Mouse (Mus musculus) cerebellum, postnatal 4 days (tissue): Measurements from ENCODE around the gene Tcf20.
A peak's percentile ranks its signal among the peaks of the same experiment; 100 is the strongest.
"Not testable (repeated sequence)": the region's sequence is repeated elsewhere in the genome, so short reads cannot be mapped to it uniquely, and the experiment has no call there.

Source experiments
- DNase-seq, 2 experiments: peaks; one replicate each; pipeline ENCODE4 v3.0.0; 2022; ENCODE audit warnings: low spot score in 2 of 2, mixed read lengths in 1 of 2

The Tcf20 gene

DNA sequence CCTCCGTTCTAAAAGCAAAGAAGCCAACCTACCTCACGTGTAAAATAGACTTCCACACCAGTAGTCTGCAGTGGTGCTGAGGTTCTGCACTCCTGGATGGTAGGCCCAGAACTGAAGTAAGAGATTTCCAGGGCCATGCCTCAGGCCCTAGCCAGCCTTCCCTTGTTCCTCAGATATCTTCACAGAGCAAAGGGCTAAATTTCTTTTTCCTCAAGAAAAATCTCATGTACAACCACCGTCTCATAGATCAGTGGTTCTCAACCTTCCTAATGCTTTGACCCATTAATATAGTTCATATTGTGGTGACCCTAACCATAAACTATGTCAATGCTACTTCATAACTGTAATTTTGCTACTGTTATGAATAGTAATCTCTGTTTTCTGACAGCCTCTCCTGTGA is 87.3 kb downstream of the Tcf20 start:
- no peak for DNase-seq

GRCm38 (mm10) chr15:82899676-82900301 is 87.9 kb downstream of the Tcf20 start:
- DNase-seq = peak in 1 of 2 experiments; percentile 79

DNA sequence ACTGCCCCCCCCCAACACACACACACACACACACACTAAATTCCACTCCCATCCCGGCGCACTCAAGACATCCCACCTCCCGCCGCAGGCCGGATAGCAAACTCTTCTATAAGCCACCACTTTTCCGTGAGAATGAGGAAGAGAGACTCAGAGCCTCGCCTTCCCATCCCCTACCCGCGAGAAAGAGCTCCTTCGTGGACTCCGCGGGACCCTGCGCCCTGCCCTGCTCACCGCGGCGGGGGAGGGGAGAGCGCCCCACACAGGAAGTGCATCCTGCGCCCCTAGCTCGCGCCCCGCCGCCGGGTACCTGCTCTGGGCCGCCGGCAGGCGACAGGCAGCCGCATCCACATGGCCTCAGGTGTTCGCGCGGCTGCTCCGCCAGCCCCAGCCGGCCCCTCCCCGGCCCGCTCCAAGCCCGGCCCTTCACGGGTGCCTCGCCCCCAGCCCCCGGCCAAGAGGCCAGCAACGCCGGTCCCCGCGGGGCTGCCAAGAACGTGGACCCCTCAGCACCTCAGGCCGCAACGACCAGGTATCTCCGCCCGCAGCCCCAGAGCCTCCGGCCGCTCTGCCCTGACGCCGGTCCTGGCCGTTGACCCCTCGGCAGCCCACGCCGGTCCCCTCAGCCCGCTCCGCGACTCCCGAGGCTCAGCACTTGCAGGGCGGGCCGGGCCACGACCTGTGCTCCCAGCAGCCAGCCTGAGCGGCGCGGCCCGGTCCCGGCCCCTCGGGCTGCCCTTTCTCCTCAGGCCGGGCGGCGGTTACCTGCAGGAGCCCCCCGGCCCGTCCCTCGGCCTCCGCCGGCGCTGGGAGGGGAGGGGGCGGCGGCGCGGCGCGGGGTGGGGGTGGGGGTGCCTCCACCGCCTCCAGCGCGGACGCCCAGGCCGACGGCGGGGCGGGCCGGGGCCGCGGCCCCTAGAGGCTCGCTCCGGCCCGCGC is 88.7 kb downstream of the Tcf20 start:
- peak in 1 of 2 experiments; percentile 45 for DNase-seq

DNA sequence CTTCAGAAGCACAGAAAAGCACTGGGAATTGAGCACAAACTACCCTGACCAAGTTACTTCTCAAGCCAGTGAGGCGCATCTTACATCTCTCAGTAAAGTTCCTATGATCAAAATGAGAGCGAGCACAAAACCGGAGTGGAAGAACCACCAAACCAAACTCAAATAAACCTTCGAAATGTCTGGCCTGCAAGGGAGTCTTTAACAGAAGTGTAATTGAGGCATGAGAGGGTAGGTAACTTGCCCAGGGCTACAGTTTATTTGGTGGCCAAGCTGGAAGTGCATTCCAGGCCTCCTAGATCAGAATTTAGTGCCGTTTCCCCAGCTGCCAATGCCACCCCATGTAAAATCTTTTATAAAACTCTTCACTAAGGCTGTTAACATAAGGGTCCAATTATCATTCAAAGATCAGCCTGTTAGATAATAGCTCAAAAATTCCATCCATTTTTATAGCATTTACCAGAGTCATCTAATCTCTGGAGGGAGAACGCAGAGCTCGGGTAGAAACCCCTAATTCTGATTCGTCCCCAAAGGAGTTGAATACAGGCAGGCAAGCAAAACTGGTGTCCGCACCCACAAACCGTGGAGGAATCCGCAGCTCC is 89.4 kb downstream of the Tcf20 start:
- no peak for DNase-seq

DNA sequence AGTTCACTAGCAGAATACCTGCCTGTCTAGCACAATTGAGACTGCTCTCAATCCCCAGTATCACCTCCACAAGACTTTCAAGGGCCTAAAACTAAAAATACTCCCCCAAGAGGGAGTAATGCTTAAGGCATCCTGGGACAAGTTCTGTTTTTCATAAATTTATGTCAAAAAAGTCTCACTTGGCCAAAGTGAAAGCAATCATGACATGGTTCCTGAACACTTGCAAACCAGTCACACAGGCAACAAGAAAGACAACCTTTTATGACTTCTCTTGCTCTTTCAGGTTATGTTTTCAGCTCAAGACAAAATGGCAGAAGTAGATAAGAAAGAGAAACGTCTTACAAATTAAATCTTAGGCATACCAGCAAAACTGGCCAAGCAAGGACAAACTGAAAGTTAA is 91.3 kb downstream of the Tcf20 start:
- DNase-seq = no peak

DNA sequence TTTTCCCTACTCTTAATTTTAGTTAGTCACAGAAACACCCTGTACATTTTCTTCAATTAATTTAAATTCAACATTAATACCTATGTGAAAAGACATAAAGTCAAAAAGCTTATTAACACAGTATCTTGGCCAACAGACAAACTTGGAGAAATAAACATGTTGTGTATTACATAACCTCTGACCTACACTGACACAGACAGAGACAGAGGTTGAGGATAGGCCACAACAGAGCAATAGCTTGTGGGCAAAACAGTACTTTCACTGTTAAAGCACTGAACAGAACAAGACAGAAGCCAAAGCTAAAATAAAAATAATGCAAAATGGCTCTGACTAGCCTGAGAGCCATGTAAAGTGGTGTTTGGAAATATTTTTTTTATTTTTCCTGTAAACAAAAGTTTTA is 97.2 kb downstream of the Tcf20 start:
- no peak for DNase-seq

- DNase-seq = no peak
These were observed 98.2 kb downstream of the Tcf20 start for GRCm38 (mm10) chr15:82889426-82889825.

DNA sequence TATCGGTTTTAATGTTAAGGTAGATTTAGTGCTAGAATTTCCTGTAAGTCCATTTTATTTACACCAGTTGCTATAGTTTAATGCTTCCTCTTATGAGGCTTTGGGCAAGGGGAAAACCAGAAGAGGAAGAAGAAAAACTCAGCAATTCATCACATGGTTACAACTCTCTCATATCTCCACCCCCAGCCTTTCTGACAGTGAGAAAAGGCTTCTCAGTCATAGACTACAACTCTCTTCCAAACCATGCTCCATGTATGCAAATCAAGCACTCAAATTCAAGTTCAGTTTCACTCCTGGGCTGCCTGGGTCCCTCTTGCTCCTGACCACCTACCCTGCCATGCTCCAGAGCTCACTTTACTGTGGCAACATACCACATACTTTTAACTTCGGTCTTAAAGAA is 99.2 kb downstream of the Tcf20 start:
- DNase-seq = no peak

DNA sequence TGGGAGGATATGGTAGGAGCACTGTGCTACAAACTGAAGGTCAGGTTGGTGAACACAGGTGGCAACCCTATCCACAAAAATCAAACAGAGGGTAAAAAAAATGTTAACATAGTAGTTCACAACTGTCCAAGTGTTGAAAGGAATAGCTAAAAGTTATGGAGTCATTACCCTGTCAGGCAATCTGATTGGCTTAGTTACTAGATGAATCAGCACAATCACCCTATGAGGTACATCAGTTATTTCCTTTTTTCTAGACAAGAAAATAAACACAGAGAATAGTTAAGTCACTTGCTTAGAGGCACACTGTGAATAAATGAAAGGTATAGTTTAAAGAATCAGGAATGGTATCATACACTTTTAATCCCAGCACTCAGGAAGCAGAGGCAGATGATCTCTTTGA is 110.4 kb downstream of the Tcf20 start:
- DNase-seq = no peak

DNA sequence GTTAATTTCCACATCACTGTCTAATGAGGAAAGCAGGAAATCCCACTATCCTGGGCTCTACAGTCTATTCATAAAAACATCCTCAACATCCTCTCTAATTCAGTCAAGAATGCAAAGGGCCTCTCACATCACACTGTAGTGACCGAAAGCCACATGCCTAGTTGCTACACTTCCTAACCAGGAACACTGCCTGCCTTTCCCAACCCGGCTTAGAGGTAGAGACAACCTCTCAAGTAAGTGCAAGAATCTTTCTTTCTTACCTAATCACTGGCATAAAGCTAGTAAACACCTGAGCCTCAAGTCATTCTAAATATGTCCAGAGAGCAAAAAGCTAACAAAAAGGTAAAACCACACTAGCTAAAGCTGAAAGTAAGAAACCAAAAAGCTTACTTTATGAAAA is 110.8 kb downstream of the Tcf20 start:
- DNase-seq = no peak

- DNase-seq = no peak
These were observed 115.6 kb downstream of the Tcf20 start for GRCm38 (mm10) chr15:82872037-82872436.

DNA sequence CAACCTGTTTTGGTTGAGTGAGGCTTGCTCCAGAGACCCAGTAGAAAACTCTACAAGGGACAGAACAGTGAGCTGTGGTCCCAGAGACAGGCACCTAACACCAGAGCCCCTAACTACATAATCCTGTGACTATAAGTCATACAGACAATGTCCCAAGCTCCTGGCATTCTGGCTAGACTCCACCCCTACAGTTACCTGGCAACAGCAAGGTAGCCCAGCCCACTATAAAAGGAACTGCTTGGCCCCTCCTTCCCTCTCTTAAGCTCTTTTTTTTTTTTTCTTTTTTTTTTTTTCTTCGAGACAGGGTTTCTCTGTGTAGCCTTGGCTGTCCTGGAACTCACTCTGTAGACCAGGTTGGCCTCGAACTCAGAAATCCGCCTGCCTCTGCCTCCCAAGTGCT is 121.4 kb downstream of the Tcf20 start:
- not testable (repeated sequence) for DNase-seq

- no peak for DNase-seq
These were observed 124.0 kb downstream of the Tcf20 start for GRCm38 (mm10) chr15:82863674-82864073.

DNA sequence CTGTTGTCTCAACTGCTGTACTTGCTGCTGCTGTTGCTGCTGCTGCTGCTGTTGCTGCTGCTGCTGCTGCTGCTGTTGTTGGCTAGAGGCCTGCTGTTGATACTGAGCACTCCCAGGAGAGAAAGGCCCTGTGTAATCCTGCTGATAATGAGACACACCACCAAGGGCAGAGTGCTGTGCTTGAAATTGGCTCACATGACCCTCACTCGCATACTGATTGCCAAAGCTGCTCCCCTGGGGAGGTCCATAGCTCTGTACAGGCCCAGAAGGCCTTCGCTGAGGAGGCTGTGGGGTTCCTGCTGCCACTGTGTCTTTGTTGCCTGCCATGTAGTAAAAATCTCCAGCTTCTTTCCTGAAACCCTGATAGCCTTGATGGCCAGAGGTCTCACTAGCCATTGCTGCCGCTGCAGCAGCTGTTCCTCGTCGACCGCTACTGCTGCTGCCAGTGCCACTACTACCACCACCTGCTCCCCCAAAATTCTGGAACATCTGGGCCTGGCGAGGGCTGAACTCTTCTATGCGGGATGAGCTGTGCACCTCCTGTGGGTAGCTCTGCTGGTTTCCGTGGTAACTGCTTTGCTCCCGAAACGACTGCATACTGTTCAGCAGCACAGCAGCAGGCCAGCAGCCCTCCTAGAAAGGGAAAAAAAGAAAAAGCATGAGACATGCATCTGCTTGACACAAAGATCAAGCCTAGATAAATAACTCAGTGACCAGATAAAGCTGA is 130.9 kb downstream of the Tcf20 start:
- DNase-seq = no peak

- DNase-seq = no peak
These were observed 131.6 kb downstream of the Tcf20 start for GRCm38 (mm10) chr15:82856065-82856464.

DNA sequence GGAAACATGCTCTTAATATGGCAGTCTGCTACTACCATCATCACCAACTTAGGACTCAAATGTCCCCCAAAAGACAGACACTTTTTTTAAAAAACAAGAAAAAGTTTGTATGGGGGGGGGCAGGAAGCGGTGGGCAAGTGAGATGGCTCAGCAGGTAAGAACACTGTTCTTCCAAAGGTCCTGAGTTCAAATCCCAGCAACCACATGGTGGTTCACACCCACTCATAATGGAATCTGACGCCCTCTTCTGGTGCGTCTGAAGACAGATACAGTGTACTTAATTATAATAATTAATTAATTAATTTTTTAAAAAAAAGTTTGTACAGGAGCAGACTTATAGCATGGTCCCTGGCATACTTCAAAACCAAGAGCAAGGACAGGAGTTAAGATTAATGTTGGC is 148.5 kb downstream of the Tcf20 start:
- DNase-seq = no peak

- no peak for DNase-seq
These were observed 157.8 kb downstream of the Tcf20 start for GRCm38 (mm10) chr15:82829917-82830316.

GRCm38 (mm10) chr15:82825866-82826265 is 161.8 kb downstream of the Tcf20 start:
- no peak for DNase-seq

GRCm38 (mm10) chr15:82822347-82822746 is 165.3 kb downstream of the Tcf20 start:
- no peak for DNase-seq

DNA sequence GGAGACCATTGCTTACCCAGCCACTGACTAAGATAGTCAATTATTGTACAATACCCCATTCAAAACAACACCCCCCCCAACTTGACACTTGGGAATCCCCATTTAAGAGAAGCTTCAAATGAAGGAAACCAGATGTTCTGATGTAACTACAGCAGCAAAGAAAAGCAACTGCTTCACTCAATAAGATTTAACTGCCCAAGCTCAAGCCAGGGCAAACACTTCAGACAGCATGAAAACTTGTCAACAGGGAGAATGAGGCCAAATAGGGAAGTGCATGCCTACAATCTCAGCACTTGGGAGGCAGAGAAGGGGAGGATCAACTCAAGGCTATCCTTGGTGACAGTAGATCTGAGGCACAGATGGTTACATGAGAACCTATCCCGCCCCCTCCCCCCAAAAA is 166.0 kb downstream of the Tcf20 start:
- no peak for DNase-seq

DNA sequence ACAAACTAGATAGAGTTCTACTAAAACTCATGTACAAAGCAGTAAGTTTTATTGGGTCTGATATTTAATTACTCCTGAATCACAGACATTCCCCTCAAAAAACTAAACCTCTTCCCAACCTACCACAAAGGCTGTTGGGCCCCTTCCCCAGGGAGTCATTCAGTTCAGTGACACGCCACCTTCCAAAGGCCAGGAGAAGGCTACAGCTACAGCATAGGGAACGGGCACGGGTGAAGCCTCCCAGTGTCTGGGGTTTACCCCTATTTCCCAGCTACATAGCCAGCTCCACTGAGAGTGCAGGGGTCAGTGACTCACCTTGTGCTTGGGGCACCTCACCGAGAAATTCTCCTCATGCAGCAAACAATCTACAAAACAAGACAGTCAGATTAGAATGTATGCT is 172.4 kb downstream of the Tcf20 start:
- no peak for DNase-seq

DNA sequence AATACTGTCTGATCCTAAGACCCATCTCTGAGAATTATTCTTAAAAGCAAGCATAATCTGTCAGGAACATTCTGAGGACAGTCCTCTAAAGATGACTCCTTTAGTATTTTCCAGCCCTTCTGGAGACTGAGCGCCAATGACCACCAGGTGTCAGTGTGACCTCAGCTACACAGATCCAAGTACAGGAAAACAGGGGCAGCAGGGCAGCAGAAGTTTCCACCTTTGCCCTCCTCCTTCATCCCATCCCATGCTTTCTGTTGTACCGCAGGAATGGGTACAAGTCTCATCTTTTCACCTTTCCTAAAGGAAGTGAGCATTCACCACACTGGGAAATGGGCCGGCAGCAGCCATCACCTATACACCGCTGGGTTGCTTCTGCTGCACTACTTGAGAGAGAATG is 172.9 kb downstream of the Tcf20 start:
- DNase-seq = peak in 1 of 2 experiments; percentile 69
